Mouse (Mus musculus): ENCODE measurements around the gene Fam19a3. TPM values are rescaled to one million over a fixed set of nuclear protein-coding genes. Genes with fewer than 3 reads are reported as not detected.

The Fam19a3 gene
- polyA plus RNA-seq (2012; rRNA removed): 0.02 TPM in 2 replicates

DNA sequence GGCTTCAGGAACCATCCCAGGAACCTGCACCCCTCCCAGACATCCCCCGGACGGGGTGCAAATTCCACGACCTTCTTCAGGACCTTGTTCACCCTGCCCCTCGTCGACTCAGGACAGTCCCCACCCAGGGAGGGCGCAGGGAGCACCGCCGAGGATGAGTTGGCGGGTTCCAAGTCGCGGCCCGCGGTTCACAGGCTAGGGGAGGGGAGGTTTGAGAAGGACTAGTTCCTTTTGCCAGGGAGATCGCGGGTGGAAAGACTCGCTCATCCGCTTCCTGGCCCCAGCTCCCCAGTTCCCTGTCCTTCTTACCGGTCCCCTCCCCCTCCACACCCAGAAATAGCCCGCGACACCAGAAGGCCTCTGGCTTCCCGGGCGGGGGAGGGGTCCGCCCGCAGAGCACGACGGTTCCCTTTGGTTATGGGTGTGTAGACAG lies at the start of gene Fam19a3:
TSS of gene Fam19a3 (minus strand) at position 370 of the 433 bp plus-strand sequence.

GRCm38 (mm10) chr3:104817991-104818748 lies 36.5 kb upstream of the Fam19a3 start, which contains the start of gene Mov10:
TSS of gene Mov10 (minus strand) at chr3:104818563.

DNA sequence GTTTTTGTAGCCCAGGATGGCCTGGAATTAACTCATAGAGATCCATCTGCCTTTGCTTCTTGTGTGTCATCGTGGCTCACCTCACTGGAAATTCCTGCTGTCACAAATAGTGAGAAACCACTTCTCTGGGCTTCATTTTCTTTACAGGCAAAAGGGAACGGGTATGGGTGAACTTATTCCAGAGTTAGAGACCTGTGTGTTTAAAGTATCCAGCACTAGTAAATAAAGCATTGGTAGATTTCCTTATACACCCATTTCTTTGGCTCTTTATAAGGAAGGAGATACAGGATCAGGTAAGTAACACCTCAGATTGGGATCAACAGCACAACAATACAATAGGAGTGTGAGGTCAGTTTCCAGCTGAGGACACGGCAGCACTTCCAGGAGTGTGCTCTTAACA lies 6.4 kb upstream of the Fam19a3 start, which contains the start of gene Rhoc:
TSS of gene Rhoc (plus strand) at position 301 of the 400 bp plus-strand sequence.

GRCm38 (mm10) chr3:104780561-104781420 lies 849 bp downstream of the Fam19a3 start, which contains the start of gene Ppm1j:
TSS of gene Ppm1j (plus strand) at chr3:104781056.

Other genes starting within 250 kb of the Fam19a3 start
- gene Slc16a1, start 143.2 kb downstream of the Fam19a3 start, polyA plus RNA-seq (2012; rRNA removed): 35.7 and 46.3 TPM in 2 replicates
- gene Ppm1j, start 784 bp downstream of the Fam19a3 start, polyA plus RNA-seq (2012; rRNA removed): 0.29 and 0.48 TPM in 2 replicates
- gene Rhoc, start 6.5 kb upstream of the Fam19a3 start, polyA plus RNA-seq (2012; rRNA removed): 14.2 and 14.4 TPM in 2 replicates
- gene Mov10, start 36.7 kb upstream of the Fam19a3 start, polyA plus RNA-seq (2012; rRNA removed): 7.3 and 8.7 TPM in 2 replicates
- gene St7l, start 82.2 kb upstream of the Fam19a3 start, polyA plus RNA-seq (2012; rRNA removed): 4.4 and 5.4 TPM in 2 replicates
- 28.5 and 37.0 TPM in 2 replicates for gene Capza1, start 82.7 kb upstream of the Fam19a3 start, polyA plus RNA-seq (2012; rRNA removed)
- 0.07 and 0.11 TPM in 2 replicates for gene Wnt2b, start 180.1 kb upstream of the Fam19a3 start, polyA plus RNA-seq (2012; rRNA removed)